Mouse (Mus musculus): ENCODE results near the gene Tln2.
A peak's percentile ranks its signal among the peaks of the same experiment; 100 is the strongest.

Tln2 gene

GRCm38 (mm10) chr9:67477445-67477844 lies 82.1 kb downstream of the Tln2 start:
- no peak for DNase-seq (ENCODE audit: low read depth, low spot score)

- no peak for DNase-seq (ENCODE audit: low read depth, low spot score)
Observed at GRCm38 (mm10) chr9:67476184-67476583, 83.3 kb downstream of the Tln2 start.

GRCm38 (mm10) chr9:67463440-67464122 lies 95.9 kb downstream of the Tln2 start:
- no peak for DNase-seq (ENCODE audit: low read depth, low spot score)

- DNase-seq (ENCODE audit: low read depth, low spot score) = no peak
Observed at GRCm38 (mm10) chr9:67441484-67441883, 118.0 kb downstream of the Tln2 start.

- no peak for DNase-seq (ENCODE audit: low read depth, low spot score)
Observed at GRCm38 (mm10) chr9:67437511-67437910, 122.0 kb downstream of the Tln2 start.

GRCm38 (mm10) chr9:67435333-67436154 lies 124.0 kb downstream of the Tln2 start:
- no peak for DNase-seq (ENCODE audit: low read depth, low spot score)

GRCm38 (mm10) chr9:67429199-67429892 lies 130.2 kb downstream of the Tln2 start:
- no peak for DNase-seq (ENCODE audit: low read depth, low spot score)

- no peak for DNase-seq (ENCODE audit: low read depth, low spot score)
Observed at GRCm38 (mm10) chr9:67428306-67429047, 131.0 kb downstream of the Tln2 start.

- DNase-seq (ENCODE audit: low read depth, low spot score) = no peak
Observed at GRCm38 (mm10) chr9:67426304-67426703, 133.2 kb downstream of the Tln2 start.

GRCm38 (mm10) chr9:67424110-67424509 lies 135.4 kb downstream of the Tln2 start:
- DNase-seq (ENCODE audit: low read depth, low spot score) = no peak

GRCm38 (mm10) chr9:67418092-67418491 lies 141.4 kb downstream of the Tln2 start:
- DNase-seq (ENCODE audit: low read depth, low spot score) = peak; percentile 29

- no peak for DNase-seq (ENCODE audit: low read depth, low spot score)
Observed at GRCm38 (mm10) chr9:67410667-67411066, 148.8 kb downstream of the Tln2 start.

GRCm38 (mm10) chr9:67404736-67405135 lies 154.8 kb downstream of the Tln2 start:
- DNase-seq (ENCODE audit: low read depth, low spot score) = no peak

GRCm38 (mm10) chr9:67399563-67399962 lies 159.9 kb downstream of the Tln2 start:
- DNase-seq (ENCODE audit: low read depth, low spot score) = no peak

GRCm38 (mm10) chr9:67397756-67398155 lies 161.7 kb downstream of the Tln2 start:
- no peak for DNase-seq (ENCODE audit: low read depth, low spot score)

- DNase-seq (ENCODE audit: low read depth, low spot score) = no peak
Observed at GRCm38 (mm10) chr9:67396446-67396845, 163.1 kb downstream of the Tln2 start.

GRCm38 (mm10) chr9:67384028-67384590 lies 175.4 kb downstream of the Tln2 start:
- no peak for DNase-seq (ENCODE audit: low read depth, low spot score)

- DNase-seq (ENCODE audit: low read depth, low spot score) = no peak
Observed at GRCm38 (mm10) chr9:67380095-67380494, 179.4 kb downstream of the Tln2 start.

GRCm38 (mm10) chr9:67378772-67379171 lies 180.7 kb downstream of the Tln2 start:
- no peak for DNase-seq (ENCODE audit: low read depth, low spot score)

GRCm38 (mm10) chr9:67368078-67368477 lies 191.4 kb downstream of the Tln2 start:
- no peak for DNase-seq (ENCODE audit: low read depth, low spot score)

GRCm38 (mm10) chr9:67362511-67362910 lies 197.0 kb downstream of the Tln2 start:
- DNase-seq (ENCODE audit: low read depth, low spot score) = no peak

Data from retina, adult 2 months (tissue).